Mouse (Mus musculus) testis, adult 2 months (tissue): ENCODE measurements around the gene 1700029F12Rik. TPM values are rescaled to one million over a fixed set of nuclear protein-coding genes. Genes with fewer than 3 reads are reported as not detected.

ENCODE experiments used
- H3K27ac ChIP-seq: fragments of 200-500 bp; 2 replicates; pipeline ENCODE4 v1.5.1; 2012; ENCODE audit warnings: low read depth, low read length; ENCODE audit not compliant: control insufficient read depth, insufficient read depth
- H3K27me3 ChIP-seq: fragments of 200-500 bp; 2 replicates; pipeline ENCODE4 v1.6.1; 2012; ENCODE audit warnings: mild to moderate bottlenecking, low read length, moderate library complexity; ENCODE audit not compliant: control insufficient read depth, insufficient read depth
- H3K36me3 ChIP-seq: fragments of 200-500 bp; 2 replicates; pipeline ENCODE4 v1.6.1; 2012; ENCODE audit warnings: mild to moderate bottlenecking, low read length; ENCODE audit not compliant: control insufficient read depth, insufficient read depth
- H3K4me1 ChIP-seq: fragments of 200-500 bp; 2 replicates; pipeline ENCODE4 v1.6.1; 2012; ENCODE audit warnings: low read length; ENCODE audit not compliant: control insufficient read depth, insufficient read depth
- H3K4me3 ChIP-seq: fragments of 200-500 bp; 2 replicates; pipeline ENCODE4 v1.5.1; 2012; ENCODE audit warnings: low read depth, mild to moderate bottlenecking, low read length, moderate library complexity, mixed read lengths; ENCODE audit not compliant: control insufficient read depth
- CTCF ChIP-seq: fragments of 200-500 bp; IDR thresholded peaks from 2 replicates; pipeline ENCODE4 v1.5.1; 2012; ENCODE audit warnings: low read depth, mild to moderate bottlenecking, inconsistent platforms, low read length, moderate library complexity; ENCODE audit not compliant: control insufficient read depth, insufficient read depth, insufficient replicate concordance
- POLR2A ChIP-seq: fragments of 200-500 bp; IDR thresholded peaks from 2 replicates; pipeline ENCODE4 v1.6.1; 2012; ENCODE audit warnings: low read depth, mild to moderate bottlenecking, inconsistent platforms, low read length, moderate library complexity; ENCODE audit not compliant: control insufficient read depth
- polyA plus RNA-seq: library from polyadenylated mRNA; depleted of rRNA; stranded (reverse); fragments of >200 nt; gene quantifications from 2 replicates; pipeline ENCODE4 v1.2.3, GENCODE M21; 2012; rRNA removed

Gene 1700029F12Rik
- polyA plus RNA-seq: 2,075 and 2,753 TPM in 2 replicates

GRCm38 (mm10) chr13:97034262-97034661 lies at the start of gene 1700029F12Rik:
Gene 1700029F12Rik (minus strand): TSS chr13:97034362.
- Histone ChIP-seq H3K4me3 (peak within 1 kb of the TSS; percentile 79), H3K4me1 (peaks cover 2% of the 10 kb centered on the region), H3K36me3 (no peaks in the 10 kb centered on the region), H3K27ac (peak within 1 kb of the TSS; percentile 96), H3K27me3 (no peaks in the 10 kb centered on the region)
- no peak for TF ChIP-seq CTCF
- no peak for TF ChIP-seq POLR2A

GRCm38 (mm10) chr13:97082432-97082831 lies 48.3 kb upstream of the 1700029F12Rik start:
- Histone ChIP-seq H3K4me1 (peaks cover 2% of the 10 kb centered on the region; the same call in 1 of the 2 replicates), H3K27me3 (no peaks in the 10 kb centered on the region), H3K27ac (no peak overlapping the region), H3K36me3 (no peaks in the 10 kb centered on the region), H3K4me3 (no peak overlapping the region)
- TF ChIP-seq POLR2A: no peak
- TF ChIP-seq CTCF: no peak

- TF ChIP-seq POLR2A: no peak
- no peak for TF ChIP-seq CTCF
- Histone ChIP-seq H3K4me3 (no peak overlapping the region), H3K27me3 (no peaks in the 10 kb centered on the region), H3K4me1 (peaks cover 2% of the 10 kb centered on the region; the same call in 1 of the 2 replicates), H3K36me3 (no peaks in the 10 kb centered on the region), H3K27ac (0 out of 2 replicates have a peak overlapping the region, but pooled peaks have one; percentile 13)
Measured at GRCm38 (mm10) chr13:97080615-97081014, 46.5 kb upstream of the 1700029F12Rik start.

- Histone ChIP-seq H3K27me3 (no peaks in the 10 kb centered on the region), H3K27ac (0 out of 2 replicates have a peak overlapping the region, but pooled peaks have one; percentile 13)
Measured at GRCm38 (mm10) chr13:97080201-97080600, 46.0 kb upstream of the 1700029F12Rik start.

GRCm38 (mm10) chr13:97077556-97077955 lies 43.4 kb upstream of the 1700029F12Rik start:
- no peak overlapping the region for H3K4me3 ChIP-seq
- no peaks in the 10 kb centered on the region for H3K36me3 ChIP-seq
- no peaks in the 10 kb centered on the region for H3K27me3 ChIP-seq
- no peaks in the 10 kb centered on the region for H3K4me1 ChIP-seq
- TF ChIP-seq POLR2A: no peak
- TF ChIP-seq CTCF: no peak
- H3K27ac ChIP-seq: no peak overlapping the region

More at GRCm38 (mm10) chr13:97080201-97080600, 46.0 kb upstream of the 1700029F12Rik start:
- H3K36me3 ChIP-seq: no peaks in the 10 kb centered on the region
- peaks cover 2% of the 10 kb centered on the region; the same call in 1 of the 2 replicates for H3K4me1 ChIP-seq
- no peak for TF ChIP-seq POLR2A
- no peak for TF ChIP-seq CTCF
- no peak overlapping the region for H3K4me3 ChIP-seq

GRCm38 (mm10) chr13:97073497-97073896 lies 39.3 kb upstream of the 1700029F12Rik start:
- Histone ChIP-seq H3K4me1 (no peaks in the 10 kb centered on the region), H3K27ac (no peak overlapping the region), H3K4me3 (no peak overlapping the region), H3K27me3 (no peaks in the 10 kb centered on the region), H3K36me3 (no peaks in the 10 kb centered on the region)
- TF ChIP-seq CTCF (no peak), POLR2A (no peak)

GRCm38 (mm10) chr13:97071626-97072241 lies 37.6 kb upstream of the 1700029F12Rik start:
- H3K27me3 ChIP-seq: no peaks in the 10 kb centered on the region
- H3K4me1 ChIP-seq: no peaks in the 10 kb centered on the region
- no peaks in the 10 kb centered on the region for H3K36me3 ChIP-seq
- peak overlapping the region; percentile 87 for H3K4me3 ChIP-seq
- peak overlapping the region; percentile 45 for H3K27ac ChIP-seq
- TF ChIP-seq CTCF (no peak), POLR2A (no peak)
